Mouse (Mus musculus) spleen, postnatal 10 days (tissue): ENCODE measurements at regions not wholly inside any gene's neighbourhood (a gene's known extent, or its start where the extent isn't known, plus 50 kb on each side); places are given as distances from the start of the nearest gene placed in this dataset.

Experiments
- DNase-seq, 2 experiments: peaks; one replicate each; pipeline ENCODE4 v3.0.0; 2021 to 2022; ENCODE audit warnings: low spot score in 2 of 2

DNA sequence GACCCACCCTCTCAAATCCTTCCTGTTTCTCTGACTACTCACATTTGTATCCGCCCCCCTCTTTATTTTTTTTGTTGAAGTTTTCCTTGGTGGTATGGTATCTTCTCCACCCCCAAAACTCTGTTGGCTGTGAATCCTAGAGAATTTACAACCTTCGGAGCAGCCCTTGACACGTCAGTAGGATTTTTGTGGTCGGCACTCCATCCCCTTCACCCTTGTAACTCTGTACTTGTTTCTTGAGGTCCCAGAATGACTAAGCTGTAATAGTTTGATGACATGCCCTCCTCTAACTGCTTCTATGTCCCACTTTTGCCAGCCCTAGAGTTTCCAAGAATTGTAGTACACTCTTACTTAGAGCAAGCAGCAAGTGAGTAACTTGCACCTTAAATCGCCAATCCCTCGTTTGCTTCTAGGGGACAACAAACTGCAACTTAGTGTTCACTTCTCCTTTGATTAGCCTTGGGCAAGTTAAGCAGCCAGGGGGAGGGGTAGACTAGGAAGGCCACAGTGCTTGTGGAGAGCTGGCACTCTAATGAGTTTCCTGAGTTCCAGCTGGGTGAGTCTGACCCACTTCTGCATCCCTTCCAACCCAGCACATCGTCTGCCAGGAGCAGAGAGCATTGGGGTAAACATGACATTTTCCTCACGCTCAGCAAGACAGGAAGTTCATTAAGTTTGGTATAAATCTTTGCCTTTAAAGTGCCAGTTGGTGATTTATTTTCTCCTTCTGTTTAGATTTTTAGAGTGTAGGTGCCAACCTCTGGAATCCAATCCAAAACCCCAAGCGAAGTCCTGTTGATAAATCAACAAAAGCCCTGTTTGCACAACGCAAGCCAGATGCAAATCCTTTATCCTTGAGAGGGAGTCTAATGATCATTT, 118.7 kb downstream of the Foxa2 start:
- no peak for DNase-seq

DNA sequence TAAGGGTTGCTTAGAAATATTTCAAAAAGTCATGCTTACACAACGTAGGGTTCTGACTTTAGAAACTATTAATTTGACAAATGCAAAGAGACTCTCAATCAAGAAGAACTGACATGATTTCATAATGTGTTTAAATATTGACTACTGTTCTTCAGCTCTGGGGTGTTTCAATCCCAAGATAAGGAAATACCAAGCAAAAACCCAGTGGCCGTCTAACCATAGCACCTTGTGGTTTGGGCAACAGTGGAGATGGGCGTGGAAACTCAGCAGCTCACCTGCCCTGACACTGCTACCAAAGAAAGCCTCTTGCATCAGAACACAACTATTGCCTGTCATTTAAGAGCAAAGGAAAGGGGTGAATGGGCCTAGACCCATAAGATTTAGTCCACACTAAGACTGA, 119.9 kb downstream of the Foxa2 start:
- no peak for DNase-seq

DNA sequence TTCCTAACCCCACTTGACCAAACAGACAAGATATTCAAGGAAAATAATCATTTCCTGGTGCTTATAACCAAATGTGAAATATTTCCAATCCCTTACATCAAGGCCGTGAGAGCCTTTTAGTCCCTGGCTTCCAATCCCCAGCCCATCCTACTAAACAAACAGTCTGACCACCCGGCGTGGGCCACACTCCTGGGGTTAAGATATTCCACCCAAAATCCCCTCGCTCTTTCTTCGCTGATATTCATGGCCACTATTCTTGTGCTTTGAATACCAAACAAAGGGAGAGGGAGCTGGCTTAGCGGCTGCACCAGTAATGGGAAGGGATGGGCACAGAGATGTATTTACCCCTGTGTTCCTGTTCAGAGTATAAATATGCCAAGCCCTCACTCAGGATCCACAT, 139.4 kb downstream of the Foxa2 start:
- no peak for DNase-seq

DNA sequence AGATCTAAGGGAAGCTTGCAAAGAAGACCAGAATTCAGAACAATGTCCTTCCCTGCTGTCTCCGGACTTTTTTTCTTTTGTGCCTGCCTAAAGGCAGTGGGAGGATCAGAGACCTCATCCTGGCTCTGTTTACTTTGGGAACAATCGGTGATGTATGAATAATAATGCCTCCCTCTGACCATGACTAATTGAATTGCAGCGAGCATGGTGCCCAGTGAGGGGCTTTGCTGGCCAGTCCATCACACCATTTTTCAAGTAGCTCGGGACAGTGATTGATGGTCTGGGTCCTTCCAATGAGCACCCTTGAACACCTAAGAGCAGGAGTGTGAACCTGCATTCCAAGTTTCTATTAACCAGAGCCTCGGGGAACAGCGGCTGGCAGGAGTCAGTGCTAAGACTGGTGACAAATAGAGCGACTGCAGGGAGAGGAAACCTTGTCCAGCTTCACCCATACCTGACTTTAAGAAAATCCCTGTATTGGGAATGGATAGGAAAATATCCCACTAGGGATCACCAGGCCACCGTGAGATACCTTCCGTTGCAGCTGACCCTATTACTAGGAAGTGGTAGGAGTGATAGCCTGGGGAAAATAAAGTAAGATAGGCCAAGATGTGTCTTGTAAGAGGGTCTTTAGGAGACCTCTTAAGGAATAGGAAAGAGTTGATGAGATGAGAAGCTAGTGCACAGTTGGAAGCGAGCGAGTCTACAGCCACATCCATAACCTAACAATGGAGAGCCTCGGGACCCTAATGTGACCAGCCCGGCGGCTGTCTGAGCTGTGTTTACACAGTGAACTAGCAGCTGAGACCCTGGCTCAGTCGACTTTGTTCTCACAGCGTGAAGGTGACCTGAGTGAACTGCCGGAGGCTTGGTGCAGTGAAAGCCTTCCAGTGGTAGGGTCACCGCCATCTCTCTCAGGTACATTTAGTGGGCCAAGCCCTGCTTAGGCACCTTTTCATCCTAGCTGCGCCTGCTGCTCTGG, 140.7 kb downstream of the Foxa2 start:
- no peak for DNase-seq

DNA sequence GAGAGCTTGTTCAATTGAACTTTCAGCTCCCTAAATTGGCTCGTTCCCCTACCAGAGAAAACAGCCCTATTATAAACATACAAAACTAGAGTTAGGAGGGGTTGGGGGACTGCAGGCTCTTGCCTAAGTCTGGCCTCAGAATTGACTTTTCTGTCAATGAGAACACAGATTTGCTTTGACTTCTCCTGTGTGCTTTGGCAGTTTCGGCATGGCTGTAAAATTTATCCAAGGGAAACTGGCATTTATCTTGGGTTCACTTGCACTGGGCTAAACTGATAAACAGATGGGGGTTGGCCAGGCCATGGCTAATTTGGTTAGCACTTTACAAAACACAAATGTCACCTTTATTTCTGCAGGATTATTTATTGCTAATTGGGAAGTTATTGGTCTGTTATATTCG, 141.7 kb downstream of the Foxa2 start:
- DNase-seq, result no peak

DNA sequence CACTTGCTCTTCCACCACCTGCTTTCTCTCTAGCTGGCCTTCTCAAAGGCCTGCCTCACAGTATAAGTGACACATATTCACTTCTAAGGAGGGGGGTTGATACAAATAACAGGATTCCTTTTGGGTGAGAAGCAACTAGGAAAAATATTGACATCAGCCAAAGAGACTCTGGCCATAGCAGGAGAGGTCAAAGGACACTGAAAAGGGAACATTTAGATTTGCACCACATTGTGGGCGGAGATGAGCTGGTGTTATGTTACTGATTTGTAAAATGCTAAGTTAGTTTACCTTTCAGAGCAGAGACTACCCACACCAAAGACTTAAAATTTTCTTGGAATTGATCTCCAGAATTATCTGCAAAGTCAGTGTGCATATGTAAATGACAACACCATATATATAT, 147.5 kb downstream of the Foxa2 start:
- no peak for DNase-seq

DNA sequence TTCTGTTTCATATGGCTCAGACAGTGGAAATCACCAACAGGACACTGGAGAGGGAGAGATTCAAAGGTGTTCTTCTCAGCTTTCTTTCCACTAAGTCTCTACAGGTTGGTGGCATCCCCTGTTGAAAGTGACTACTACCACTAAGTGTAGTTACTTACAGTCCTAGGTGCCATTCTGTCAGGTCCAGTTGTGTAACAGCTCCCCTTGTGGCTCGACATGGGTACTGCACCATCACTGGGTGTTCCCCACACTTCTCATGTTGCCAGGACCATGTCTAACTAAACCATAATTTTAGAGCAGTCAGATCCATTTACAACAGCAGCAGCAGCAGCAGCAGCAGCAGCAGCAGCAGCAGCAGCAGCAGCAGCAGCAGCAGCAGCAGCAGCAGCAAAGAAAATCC, 151.1 kb downstream of the Foxa2 start:
- peak; percentile 11 to 54 for DNase-seq

DNA sequence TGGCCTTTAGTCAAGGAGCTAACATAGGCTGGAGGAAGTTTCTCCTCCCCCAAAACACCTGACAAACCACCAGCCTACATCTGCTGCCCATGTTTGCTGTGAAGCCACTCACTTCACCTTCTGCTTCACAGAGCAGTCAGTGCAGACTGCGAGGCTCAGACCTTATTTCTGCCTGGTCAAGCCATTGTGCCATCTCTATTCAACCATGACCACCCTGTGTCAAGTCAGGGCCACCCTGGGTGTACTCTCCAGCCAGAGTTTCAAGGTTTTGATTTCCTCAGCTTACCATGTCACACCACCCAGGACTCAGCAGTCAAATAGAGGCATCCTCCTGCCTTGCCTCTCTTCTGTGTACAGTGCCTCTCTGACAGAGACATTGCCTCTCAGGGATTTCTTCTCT, 152.6 kb downstream of the Foxa2 start:
- DNase-seq, result no peak

DNA sequence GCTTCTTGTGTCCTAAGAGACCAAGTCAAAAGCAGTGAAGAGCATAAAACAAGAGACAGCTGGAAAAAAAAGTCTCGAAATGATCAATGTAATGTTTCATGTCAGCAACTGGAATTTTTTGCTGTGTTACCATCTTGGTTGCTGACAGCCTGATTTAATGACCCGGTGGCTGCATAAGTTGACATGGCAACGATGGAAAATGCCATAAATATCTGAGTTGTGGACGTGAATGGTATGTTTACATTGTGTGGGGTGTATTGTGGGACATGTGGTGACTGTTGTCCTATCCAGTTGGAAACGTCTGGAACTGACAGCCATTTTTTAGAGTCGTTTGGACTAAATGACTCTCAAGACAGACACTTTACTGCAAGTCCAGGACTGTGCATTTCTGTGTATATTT, 160.6 kb downstream of the Foxa2 start:
- DNase-seq, result no peak

DNA sequence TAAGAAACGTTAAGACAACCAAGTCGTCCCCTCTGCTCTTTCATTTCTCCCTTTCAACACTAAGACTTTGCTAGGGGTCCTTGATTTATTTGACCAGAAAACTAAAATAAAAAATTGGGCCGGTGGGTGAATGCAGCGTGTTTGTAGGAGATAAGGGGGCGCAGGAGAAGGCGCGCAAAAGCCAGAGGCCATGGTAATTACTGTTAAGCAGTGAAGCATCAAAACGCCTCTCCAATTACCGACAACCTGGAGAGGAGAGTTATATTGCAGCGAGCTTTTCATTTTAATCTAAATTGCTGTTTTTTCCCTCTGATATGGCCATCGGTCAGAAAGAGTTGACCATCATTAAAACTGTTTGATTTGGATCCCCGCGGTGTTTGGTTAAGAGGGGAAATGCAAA, 168.9 kb downstream of the Foxa2 start:
- no peak for DNase-seq

DNA sequence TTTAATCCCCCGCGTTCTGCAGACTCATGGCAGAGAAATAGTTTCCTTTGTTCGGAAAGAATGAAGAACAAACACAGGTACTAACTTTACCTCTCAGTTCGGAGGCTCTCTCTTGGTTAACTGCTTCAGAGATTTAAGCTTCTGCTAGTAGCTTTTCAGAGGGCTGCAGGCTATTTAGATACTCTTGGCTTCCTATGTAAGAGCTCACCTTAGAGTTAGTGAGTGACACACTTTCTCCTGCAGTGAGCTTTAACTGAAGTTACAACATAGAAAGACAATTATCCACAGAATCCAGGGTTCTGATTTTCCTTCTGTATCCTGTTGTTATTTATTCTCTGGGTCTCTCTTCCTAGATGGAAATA, 169.2 kb downstream of the Foxa2 start:
- no peak for DNase-seq

DNA sequence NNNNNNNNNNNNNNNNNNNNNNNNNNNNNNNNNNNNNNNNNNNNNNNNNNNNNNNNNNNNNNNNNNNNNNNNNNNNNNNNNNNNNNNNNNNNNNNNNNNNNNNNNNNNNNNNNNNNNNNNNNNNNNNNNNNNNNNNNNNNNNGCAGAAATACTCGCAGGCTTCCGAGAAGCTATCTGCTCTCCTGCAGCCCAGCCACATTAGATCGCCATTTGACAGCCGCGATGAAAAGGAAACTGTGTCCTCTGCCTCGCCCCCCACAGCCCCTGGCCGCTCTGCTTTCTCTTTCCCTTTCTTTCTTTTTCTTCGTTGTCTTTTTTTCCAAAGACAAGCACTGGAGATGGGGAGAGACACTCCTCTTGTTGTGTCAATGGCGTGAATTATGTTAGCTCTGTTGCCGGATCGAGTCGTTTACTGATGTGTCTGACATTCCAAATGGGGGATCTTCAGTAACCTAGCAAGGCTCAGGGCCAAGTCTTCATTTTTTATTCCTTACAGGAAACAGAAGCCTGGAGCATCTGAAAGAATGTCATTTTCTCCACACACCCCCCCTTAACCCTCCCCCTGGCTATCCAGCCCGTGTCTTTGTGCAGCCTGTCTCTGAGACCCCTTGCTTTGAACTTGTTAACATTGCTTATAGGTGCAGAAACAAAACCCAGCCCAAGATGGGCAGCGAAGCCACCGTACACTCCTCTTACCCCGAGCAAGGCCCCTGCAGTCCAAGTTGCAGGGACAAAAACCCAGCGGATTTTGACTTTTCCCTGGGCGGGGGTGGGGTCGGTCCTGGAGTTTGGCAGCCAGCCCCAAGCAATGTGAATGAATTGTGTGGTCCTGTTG, 169.8 kb downstream of the Foxa2 start:
- no peak for DNase-seq

DNA sequence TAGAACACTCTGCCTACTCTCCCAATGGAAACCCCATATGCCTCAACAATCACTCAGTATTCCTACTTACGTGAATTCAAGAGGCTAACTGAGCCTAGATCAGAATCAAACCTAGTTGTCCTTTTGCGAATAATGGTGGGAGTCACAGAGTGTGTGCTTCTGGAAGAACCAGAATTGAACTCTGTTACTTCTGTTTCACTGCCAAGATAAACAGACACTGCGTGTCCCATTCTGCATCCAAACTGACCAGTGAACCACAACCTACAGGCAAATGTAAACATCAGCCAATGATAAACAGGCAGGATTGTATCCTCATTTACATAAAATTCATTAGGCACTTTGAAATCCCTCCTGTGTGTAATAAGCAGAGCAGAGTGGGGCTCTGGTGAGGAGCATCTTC, 173.8 kb downstream of the Foxa2 start:
- DNase-seq, result no peak

DNA sequence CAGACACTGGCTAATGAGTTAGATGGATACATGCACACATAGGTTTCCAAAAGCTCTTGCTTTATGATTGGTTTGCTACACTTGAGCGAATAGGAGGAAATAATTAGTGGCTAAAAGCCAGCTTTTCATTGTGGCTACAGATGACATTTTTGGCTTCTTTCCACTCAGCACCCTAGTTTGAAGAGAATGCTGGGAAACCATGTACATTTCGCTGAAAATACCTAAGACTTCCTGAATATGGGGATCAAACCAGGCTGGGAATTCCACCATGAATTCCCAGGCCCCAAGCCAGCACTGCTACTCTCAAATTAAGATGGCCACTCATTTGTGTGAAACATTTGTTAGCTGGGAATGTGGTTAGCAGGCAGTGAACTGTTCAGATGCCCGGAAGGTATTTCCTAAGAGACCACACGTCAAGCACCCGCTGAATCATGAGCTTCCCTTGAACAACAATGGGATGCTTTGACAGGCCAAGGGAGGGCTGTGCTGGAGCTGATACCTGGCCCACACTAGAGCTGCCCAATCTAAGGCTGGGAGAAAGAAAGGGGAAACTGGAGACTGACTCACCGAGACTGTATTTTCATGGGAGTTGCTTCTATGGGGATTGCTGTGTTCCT, 195.5 kb downstream of the Foxa2 start:
- DNase-seq, result no peak

DNA sequence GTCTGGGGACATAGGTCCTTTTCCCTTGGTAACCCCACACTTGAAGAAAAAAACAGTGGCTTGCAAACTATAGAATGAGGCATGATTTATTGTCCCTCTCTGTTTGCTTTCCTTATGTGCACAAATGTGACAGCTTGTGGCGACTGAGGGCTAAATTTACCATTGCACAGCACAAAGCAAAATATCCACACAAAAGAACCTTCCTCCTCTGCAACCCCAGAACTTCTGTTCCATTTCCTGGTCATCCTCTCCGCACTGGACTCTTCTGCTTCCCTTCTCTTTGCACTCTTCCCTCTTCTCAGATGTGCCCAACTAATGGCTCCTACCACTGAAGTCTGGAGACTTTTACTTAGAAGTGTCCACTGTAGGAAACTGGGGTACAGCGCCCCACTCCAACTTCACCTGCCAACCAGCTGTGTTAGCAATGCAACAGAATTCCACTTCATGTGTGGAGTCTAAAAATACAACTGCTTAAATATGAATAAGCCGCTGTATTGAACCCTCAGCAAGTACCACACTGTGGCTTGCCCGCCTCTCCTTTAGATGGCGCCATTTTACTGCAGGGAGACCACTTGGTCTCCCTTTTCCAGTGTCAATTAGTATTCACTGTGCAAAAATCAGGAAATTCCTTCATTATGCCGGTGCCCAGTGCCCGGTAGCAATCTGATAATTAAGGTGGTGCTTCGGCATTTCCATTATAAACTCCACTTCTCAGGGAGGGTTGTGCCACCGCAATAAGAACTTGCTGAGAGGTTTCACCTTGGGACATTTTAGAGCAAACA, 199.6 kb downstream of the Foxa2 start:
- DNase-seq, result no peak

DNA sequence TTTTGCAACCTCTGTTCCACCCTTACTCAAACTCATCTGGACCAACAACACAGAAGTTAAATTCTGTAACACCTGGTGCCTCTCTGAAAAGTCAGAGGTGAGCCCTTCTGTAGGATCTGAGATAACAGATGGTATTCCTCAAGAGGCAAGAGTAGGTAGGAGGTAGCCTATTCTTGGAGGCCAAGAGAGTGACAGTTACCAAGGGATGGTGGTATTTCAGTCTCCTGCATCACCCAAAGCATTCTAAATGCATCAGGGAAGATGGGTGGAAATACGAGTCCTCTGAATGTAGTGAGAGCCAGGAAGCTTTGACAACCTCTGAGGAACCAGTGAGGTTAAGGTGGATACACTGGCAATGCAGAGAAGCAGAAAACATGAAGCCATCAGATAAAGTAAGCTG, 201.5 kb downstream of the Foxa2 start:
- no peak for DNase-seq

DNA sequence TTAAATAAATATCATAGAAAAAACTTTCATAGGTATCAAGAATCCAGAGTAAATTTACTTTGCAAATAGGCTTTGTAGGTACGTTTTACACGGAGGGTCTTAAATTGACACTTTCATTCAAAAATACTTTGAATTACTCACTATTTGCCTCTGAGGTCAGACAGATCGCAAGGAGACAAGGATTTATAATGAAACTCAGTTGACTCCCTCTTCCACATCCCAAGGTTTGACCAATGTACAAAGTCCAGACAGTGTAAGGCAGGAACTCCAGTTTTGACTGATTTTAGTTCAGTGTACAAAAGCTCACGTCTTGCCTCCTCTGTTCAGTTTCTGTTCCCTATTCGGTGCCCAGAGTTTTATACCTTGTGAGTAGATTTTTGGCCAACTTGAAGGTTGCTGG, 205.8 kb downstream of the Foxa2 start:
- DNase-seq, result no peak

DNA sequence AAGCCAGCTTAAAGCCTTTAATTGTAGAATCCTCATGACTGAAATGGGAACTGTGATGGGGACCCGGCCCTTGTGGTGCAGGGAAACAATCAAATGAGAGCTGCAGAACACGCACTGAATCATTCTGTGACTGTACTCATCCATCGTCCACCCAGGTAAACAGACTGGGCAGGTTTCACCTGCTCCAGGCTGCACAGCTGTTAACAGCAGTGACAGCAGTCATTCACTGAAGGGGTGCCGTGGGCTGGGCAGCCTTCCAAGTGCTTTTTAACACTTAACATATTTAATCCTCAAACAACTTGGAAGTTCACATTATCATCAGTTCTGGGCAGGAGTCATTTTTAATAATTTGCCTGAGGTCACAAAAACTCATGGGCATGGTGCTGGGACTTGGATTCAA, 208.2 kb downstream of the Foxa2 start:
- DNase-seq, result no peak

DNA sequence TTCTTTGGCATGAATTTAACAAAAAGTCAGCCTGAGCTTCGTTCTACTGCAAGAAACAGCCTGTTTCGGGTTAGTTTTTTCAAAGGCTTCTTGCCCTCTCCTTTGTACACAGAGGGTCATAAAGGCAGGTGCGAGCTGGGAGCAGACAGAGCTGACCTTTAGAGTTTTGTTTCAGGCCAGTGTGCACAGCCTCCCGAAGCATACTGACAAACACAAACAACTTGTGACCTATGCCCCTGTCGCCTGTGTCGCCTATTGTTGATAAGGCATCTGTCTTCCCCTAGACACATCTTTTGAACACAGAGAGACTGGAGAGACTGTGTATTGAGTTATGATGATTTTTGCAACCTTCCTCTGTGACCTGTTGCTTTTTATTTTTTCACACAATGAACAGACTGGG, 216.2 kb downstream of the Foxa2 start:
- DNase-seq, result no peak

DNA sequence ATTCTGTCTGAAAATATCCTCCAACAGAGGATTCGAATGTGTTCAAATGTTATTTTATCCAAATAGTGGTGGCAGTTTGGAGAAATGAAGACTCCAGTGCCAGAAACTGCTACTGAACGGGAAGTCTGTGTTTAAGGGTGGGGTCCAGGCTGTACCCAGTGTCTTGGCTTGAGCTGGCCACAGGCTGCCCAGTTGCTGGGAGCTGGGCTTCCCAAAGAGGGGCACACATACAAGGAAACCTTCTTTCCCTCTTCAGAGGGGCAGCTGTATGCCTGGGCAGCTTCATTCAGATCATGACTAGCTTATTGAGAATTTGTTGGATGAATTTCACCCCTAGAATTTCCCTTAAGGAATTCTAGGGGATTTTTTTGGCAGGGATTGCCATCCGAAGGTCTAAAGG, 229.8 kb downstream of the Foxa2 start:
- no peak for DNase-seq

DNA sequence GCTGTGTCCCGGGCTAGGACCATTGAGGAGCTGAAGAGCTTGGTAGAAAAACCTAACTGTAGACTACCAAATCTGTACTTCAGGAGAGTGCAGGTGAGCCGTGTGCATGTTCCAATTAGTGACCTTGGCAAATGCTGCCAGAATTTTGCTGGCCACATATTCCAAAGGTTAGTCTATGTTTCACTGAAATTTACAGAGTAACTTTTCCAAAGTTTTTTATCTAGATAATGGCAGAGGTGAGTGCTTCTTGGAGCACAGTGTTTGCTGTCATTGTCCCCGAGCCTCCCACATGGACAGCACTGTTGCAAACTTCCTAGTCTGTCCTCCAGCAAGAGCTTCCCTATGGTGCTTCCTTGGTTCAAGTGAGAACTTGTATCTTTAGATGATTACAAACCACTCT, 232.5 kb downstream of the Foxa2 start:
- no peak for DNase-seq
